Mouse (Mus musculus): Measurements from ENCODE around the gene Arl4c. TPM values are rescaled to one million over a fixed set of nuclear protein-coding genes. Genes with fewer than 3 reads are reported as not detected.

Arl4c gene
- polyA plus RNA-seq, 1 experiment from 2014 or later: 22.2 TPM

GRCm38 (mm10) chr1:88623541-88624115, 78.4 kb downstream of the Arl4c start:
- no peaks in the 10 kb centered on the region for H3K27me3 ChIP-seq (ENCODE audit: insufficient read depth, poor library complexity, severe bottlenecking)
- H3K36me3 ChIP-seq: no peaks in the 10 kb centered on the region
- H3K4me3 ChIP-seq: no peak overlapping the region
- peaks cover 14% of the 10 kb centered on the region for H3K4me1 ChIP-seq (replicated peaks)
- 67% methylated on average over 8 of the region's 8 CpGs for WGBS
- H3K27ac ChIP-seq: 0 out of 2 replicates have a peak overlapping the region, but pooled peaks have one; percentile 35
- DNase-seq (ENCODE audit: low spot score): no peak
- H3K9me3 ChIP-seq: no peaks in the 10 kb centered on the region

Other genes with a start within 250 kb of the Arl4c start
- not detected in 2 replicates for gene Glrp1, start 192.2 kb downstream of the Arl4c start, polyA plus RNA-seq (2016; fragmentation: Nextera tagmentation; extraction: Ambion mirVana)